Mouse (Mus musculus): ENCODE data around the gene Crybb3.
A peak's percentile ranks its signal among the peaks of the same experiment; 100 is the strongest.

Crybb3 gene

GRCm38 (mm10) chr5:113102455-113102854 lies 21.1 kb upstream of the Crybb3 start:
- no peak for DNase-seq (ENCODE audit: low spot score)

- no peak for DNase-seq (ENCODE audit: low spot score)
These were observed 20.1 kb upstream of the Crybb3 start for GRCm38 (mm10) chr5:113101457-113101856.

- DNase-seq (ENCODE audit: low spot score): no peak
These were observed 19.0 kb upstream of the Crybb3 start for GRCm38 (mm10) chr5:113100422-113100821.

GRCm38 (mm10) chr5:113099546-113099945 lies 18.2 kb upstream of the Crybb3 start:
- DNase-seq (ENCODE audit: low spot score): peak; percentile 93

GRCm38 (mm10) chr5:113097551-113097950 lies 16.2 kb upstream of the Crybb3 start:
- DNase-seq (ENCODE audit: low spot score): no peak

GRCm38 (mm10) chr5:113095456-113095855 lies 14.1 kb upstream of the Crybb3 start:
- no peak for DNase-seq (ENCODE audit: low spot score)

- DNase-seq (ENCODE audit: low spot score): no peak
These were observed 11.0 kb upstream of the Crybb3 start for GRCm38 (mm10) chr5:113092406-113092805.

- DNase-seq (ENCODE audit: low spot score): no peak
These were observed 9.8 kb upstream of the Crybb3 start for GRCm38 (mm10) chr5:113091162-113091561.

- no peak for DNase-seq (ENCODE audit: low spot score)
These were observed 9.4 kb upstream of the Crybb3 start for GRCm38 (mm10) chr5:113090750-113091149.

GRCm38 (mm10) chr5:113090077-113090690 lies 8.8 kb upstream of the Crybb3 start:
- DNase-seq (ENCODE audit: low spot score): no peak

- no peak for DNase-seq (ENCODE audit: low spot score)
These were observed 6.1 kb upstream of the Crybb3 start for GRCm38 (mm10) chr5:113087465-113087864.

- DNase-seq (ENCODE audit: low spot score): no peak
These were observed 5.6 kb upstream of the Crybb3 start for GRCm38 (mm10) chr5:113086990-113087389.

GRCm38 (mm10) chr5:113086439-113086838 lies 5.1 kb upstream of the Crybb3 start:
- no peak for DNase-seq (ENCODE audit: low spot score)

GRCm38 (mm10) chr5:113085931-113086330 lies 4.5 kb upstream of the Crybb3 start:
- no peak for DNase-seq (ENCODE audit: low spot score)

- no peak for DNase-seq (ENCODE audit: low spot score)
These were observed 2.9 kb upstream of the Crybb3 start for GRCm38 (mm10) chr5:113084309-113084708.

- DNase-seq (ENCODE audit: low spot score): no peak
These were observed 1.2 kb upstream of the Crybb3 start for GRCm38 (mm10) chr5:113082356-113083168.

GRCm38 (mm10) chr5:113081020-113081419 lies 364 bp downstream of the Crybb3 start:
- no peak for DNase-seq (ENCODE audit: low spot score)

GRCm38 (mm10) chr5:113079783-113080182 lies 1.6 kb downstream of the Crybb3 start:
- peak; percentile 33 for DNase-seq (ENCODE audit: low spot score)

- no peak for DNase-seq (ENCODE audit: low spot score)
These were observed 2.7 kb downstream of the Crybb3 start for GRCm38 (mm10) chr5:113078686-113079085.

- DNase-seq (ENCODE audit: low spot score): no peak
These were observed 11.4 kb downstream of the Crybb3 start, which contains the start of gene Crybb2 for GRCm38 (mm10) chr5:113070017-113070416. Crybb2 (minus strand) TSS chr5:113070117.

- DNase-seq (ENCODE audit: low spot score): peak; percentile 84
These were observed 27.1 kb downstream of the Crybb3 start for GRCm38 (mm10) chr5:113054308-113054707.

GRCm38 (mm10) chr5:113050581-113051185 lies 30.7 kb downstream of the Crybb3 start:
- no peak for DNase-seq (ENCODE audit: low spot score)

GRCm38 (mm10) chr5:113049876-113050275 lies 31.5 kb downstream of the Crybb3 start:
- DNase-seq (ENCODE audit: low spot score): no peak
